Mouse (Mus musculus) intestine, embryonic 16.5 days (tissue): ENCODE data around the gene Zdhhc19. TPM values are rescaled to one million over a fixed set of nuclear protein-coding genes. Genes with fewer than 3 reads are reported as not detected.
A peak's percentile ranks its signal among the peaks of the same experiment; 100 is the strongest.

Experiments
- ATAC-seq: fragments of 200-750 bp; cut with Nextera tagmentation; 2 replicates; pipeline ENCODE4 v1.8.0; 2017; ENCODE audit warnings: moderate TSS enrichment, moderate library complexity
- H3K27ac ChIP-seq: fragments of 300-500 bp; sonication (generic); 2 replicates; pipeline ENCODE4 v1.5.1; 2014; ENCODE audit warnings: mild to moderate bottlenecking, low read length
- H3K27me3 ChIP-seq: fragments of 300-500 bp; sonication (generic); replicated peaks from 2 replicates; pipeline ENCODE4 v1.6.1; 2014; ENCODE audit warnings: low read length, control low read depth, mixed read lengths; ENCODE audit not compliant: control insufficient read depth, insufficient read depth
- H3K36me3 ChIP-seq: fragments of 300-500 bp; sonication (generic); 2 replicates; pipeline ENCODE4 v1.6.1; 2014; ENCODE audit warnings: low read length, control low read depth; ENCODE audit not compliant: control insufficient read depth, insufficient read depth
- H3K4me1 ChIP-seq: fragments of 300-500 bp; sonication (generic); 2 replicates; pipeline ENCODE4 v1.6.1; 2014; ENCODE audit warnings: low read length, control low read depth, mixed read lengths; ENCODE audit not compliant: control insufficient read depth, insufficient read depth
- H3K4me2 ChIP-seq: fragments of 300-500 bp; sonication (generic); 2 replicates; pipeline ENCODE4 v1.6.1; 2014; ENCODE audit warnings: low read depth, low read length, control low read depth
- H3K4me3 ChIP-seq: fragments of 300-500 bp; sonication (generic); 2 replicates; pipeline ENCODE4 v1.5.1; 2014; ENCODE audit warnings: mild to moderate bottlenecking, low read length
- H3K9ac ChIP-seq: fragments of 300-500 bp; sonication (generic); 2 replicates; pipeline ENCODE4 v1.6.1; 2014; ENCODE audit warnings: low read depth, low read length
- H3K9me3 ChIP-seq: fragments of 300-500 bp; sonication (generic); 2 replicates; pipeline ENCODE4 v1.6.1; 2016; ENCODE audit warnings: low read length, control low read depth; ENCODE audit not compliant: control insufficient read depth
- WGBS: fragments of 180-500 bp; shearing (Covaris S2); extraction: QIAGEN DNeasy Blood & Tissue Kit; methylation state at CpG from one replicate; pipeline ENCODE4 v1.1.7; 2014; 5-methylcytosine and 5-hydroxymethylcytosine counted together
- polyA plus RNA-seq: library from polyadenylated mRNA; unstranded; fragments of >200 nt; fragmentation: Nextera tagmentation; extraction: Ambion mirVana; gene quantifications from 2 replicates; pipeline ENCODE4 v1.2.1, GENCODE M21; 2015

Zdhhc19 gene
- polyA plus RNA-seq, 1 experiment from 2014 or later: 2.1 TPM

DNA sequence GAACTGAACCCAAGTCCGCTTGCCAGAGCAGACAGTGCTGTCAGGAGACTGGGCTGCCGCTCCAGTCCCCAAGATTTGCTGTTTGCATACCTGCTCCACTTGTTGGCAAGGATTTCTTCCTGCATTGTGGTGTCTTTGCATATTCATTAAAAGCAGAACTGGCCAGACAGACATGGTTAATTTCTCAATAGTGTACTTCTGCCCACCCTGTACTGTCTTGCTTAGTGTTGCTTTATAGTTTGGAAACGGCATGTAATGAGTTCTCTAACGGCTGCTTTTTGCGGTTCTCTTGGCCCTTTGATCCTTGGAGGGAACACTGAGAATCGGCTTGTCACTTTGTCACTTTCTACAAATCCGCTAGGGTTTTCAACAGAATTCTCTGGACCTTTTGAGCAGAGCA, 5.4 kb downstream of the Zdhhc19 start:
- peaks cover 12% of the 10 kb centered on the region for H3K4me1 ChIP-seq
- H3K4me2 ChIP-seq: no peak overlapping the region
- no peak for ATAC-seq
- no peak overlapping the region for H3K27ac ChIP-seq
- no peak overlapping the region for H3K4me3 ChIP-seq
- 76% methylated on average over 7 of the region's 7 CpGs for WGBS
- H3K27me3 ChIP-seq: no peaks in the 10 kb centered on the region
- no peaks in the 10 kb centered on the region for H3K36me3 ChIP-seq
- H3K9ac ChIP-seq: no peak overlapping the region
- H3K9me3 ChIP-seq: no peaks in the 10 kb centered on the region

DNA sequence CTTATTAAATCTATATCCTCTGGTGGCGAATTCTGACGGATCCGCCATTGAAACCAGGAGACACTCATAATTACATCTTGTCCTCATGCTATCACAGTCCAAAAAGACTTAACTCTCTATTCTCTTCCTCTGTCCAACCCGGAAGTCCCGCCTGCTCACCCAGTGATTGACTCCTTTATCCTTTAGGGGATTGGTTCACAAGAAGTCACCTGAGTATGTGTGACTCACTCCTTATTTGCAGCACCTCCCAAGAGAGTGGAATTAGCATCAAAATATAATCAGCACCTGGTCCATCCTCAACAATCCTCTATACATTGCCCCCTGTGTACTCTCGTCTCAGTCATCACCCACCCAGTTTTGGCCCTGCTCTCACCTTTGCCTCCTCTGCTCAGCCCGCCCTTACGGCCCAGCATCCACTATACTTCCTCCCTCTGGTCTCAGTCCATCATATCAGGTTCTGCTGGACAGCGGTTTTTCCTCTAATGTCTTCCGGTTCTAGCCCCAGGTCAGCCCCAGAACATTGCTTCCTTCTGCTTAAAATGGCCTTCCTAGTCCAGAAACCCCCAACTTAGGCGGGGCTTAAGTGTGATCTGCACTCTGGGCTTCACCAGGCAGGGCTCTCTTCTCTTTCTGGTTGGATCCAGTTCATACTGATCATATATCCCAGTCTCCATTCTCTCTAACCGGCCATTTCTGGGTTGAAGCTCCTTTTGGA, 6.7 kb downstream of the Zdhhc19 start:
- Histone ChIP-seq H3K36me3 (no peaks in the 10 kb centered on the region), H3K9me3 (no peaks in the 10 kb centered on the region), H3K4me2 (no peak overlapping the region), H3K4me3 (no peak overlapping the region), H3K27ac (no peak overlapping the region), H3K4me1 (peaks cover 15% of the 10 kb centered on the region), H3K9ac (no peak overlapping the region), H3K27me3 (no peaks in the 10 kb centered on the region)
- no peak for ATAC-seq
- WGBS: 85% methylated on average over 12 of the region's 12 CpGs

DNA sequence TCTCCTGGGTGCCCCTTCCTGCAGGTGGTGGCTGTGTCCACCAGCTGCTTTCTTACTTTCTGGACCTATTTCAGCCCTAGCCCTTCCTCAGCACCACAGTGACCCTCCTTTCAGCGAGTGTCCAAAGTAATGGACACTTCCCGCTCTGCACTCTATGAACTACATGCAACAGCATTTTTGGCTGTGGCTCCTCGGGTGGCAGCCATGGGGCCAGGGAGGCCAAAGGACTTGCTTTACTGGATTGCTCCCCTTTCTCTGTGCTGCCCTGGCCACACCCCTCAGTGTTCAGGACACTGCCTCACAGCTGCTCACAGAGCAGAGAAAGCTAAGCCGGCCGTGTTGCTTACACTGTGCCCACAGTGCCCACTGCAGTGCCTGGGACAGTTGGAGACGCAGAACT, 7.6 kb downstream of the Zdhhc19 start:
- Histone ChIP-seq H3K4me3 (no peak overlapping the region), H3K9ac (no peak overlapping the region), H3K4me1 (peaks cover 23% of the 10 kb centered on the region), H3K36me3 (no peaks in the 10 kb centered on the region), H3K27me3 (no peaks in the 10 kb centered on the region), H3K27ac (0 out of 2 replicates have a peak overlapping the region, but pooled peaks have one; percentile 20), H3K9me3 (no peaks in the 10 kb centered on the region), H3K4me2 (no peak overlapping the region)
- 54% methylated on average over 6 of the region's 6 CpGs for WGBS
- peak; percentile 36; the same call in 1 of the 2 replicates for ATAC-seq

DNA sequence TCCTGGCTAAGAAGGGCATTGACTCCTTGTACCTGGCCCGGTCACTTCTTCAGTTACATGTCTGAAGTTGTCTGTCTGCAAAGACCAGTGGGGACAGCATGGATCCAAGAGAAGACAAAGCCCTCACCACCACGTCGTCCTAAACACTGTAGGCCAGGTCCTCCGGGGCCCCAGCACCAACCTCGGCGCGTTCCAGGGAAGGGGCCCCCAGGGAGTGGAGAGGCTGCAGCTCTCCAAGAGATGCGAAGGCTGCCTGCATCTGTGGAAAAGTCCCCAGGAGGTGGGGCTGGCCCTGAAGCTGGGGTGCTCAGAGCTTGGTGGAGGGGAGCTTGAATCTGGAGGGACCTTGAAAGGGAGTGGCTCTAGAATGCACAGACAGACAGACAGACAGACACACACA, 10.2 kb downstream of the Zdhhc19 start:
- Histone ChIP-seq H3K4me2 (no peak overlapping the region), H3K4me1 (peaks cover 38% of the 10 kb centered on the region), H3K9ac (no peak overlapping the region), H3K9me3 (no peaks in the 10 kb centered on the region), H3K4me3 (no peak overlapping the region), H3K36me3 (no peaks in the 10 kb centered on the region), H3K27me3 (no peaks in the 10 kb centered on the region), H3K27ac (no peak overlapping the region)
- 72% methylated on average over 8 of the region's 8 CpGs for WGBS
- no peak for ATAC-seq

DNA sequence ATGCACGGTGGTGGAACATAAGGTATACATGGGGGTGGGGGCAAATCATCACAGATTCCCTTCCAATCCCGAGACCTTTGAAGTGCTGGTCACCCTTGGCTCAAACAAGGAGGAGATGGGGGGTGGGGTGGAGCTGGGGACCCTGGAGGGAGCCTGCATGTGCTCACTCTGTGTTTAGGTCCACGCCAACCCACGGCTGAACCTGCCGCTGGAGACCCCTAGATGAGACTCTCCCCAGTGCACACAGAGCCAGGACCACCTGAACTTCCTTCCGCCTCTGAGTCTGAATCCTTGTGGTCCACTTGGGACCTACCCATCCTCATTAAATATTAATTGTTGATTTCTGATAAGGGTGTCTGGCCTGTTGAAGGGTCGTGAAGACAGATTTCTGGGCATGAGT, 10.8 kb downstream of the Zdhhc19 start:
- H3K4me2 ChIP-seq: no peak overlapping the region
- peaks cover 39% of the 10 kb centered on the region for H3K4me1 ChIP-seq
- no peak overlapping the region for H3K4me3 ChIP-seq
- 71% methylated on average over 7 of the region's 7 CpGs for WGBS
- H3K27ac ChIP-seq: no peak overlapping the region
- H3K27me3 ChIP-seq: no peaks in the 10 kb centered on the region
- no peak for ATAC-seq
- H3K36me3 ChIP-seq: no peaks in the 10 kb centered on the region
- H3K9me3 ChIP-seq: no peaks in the 10 kb centered on the region
- H3K9ac ChIP-seq: no peak overlapping the region

DNA sequence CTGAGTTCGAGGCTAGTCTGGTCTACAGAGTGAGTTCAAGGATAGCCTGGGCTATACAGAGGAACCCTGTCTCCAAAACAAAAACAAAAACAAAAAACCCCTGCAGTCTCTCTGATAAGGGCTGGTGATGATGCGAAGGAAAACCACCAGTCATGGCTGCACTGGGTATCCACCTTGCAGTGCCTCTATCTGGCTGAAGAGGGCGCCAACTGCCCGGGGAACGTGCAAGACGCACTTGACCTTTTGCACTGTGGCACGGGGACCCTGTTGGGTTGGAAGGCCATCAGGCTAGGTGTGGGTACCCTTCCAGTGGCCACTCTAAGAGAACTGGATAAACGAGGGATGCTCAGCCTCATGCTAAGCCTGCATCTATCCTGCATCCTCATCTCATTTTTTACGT, 11.3 kb downstream of the Zdhhc19 start:
- no peaks in the 10 kb centered on the region for H3K9me3 ChIP-seq
- WGBS: 22% methylated on average over 9 of the region's 9 CpGs
- H3K27me3 ChIP-seq: no peaks in the 10 kb centered on the region
- H3K36me3 ChIP-seq: no peaks in the 10 kb centered on the region
- no peak overlapping the region for H3K4me2 ChIP-seq
- no peak overlapping the region for H3K27ac ChIP-seq
- H3K9ac ChIP-seq: no peak overlapping the region
- H3K4me3 ChIP-seq: no peak overlapping the region
- no peak for ATAC-seq
- peaks cover 39% of the 10 kb centered on the region for H3K4me1 ChIP-seq

DNA sequence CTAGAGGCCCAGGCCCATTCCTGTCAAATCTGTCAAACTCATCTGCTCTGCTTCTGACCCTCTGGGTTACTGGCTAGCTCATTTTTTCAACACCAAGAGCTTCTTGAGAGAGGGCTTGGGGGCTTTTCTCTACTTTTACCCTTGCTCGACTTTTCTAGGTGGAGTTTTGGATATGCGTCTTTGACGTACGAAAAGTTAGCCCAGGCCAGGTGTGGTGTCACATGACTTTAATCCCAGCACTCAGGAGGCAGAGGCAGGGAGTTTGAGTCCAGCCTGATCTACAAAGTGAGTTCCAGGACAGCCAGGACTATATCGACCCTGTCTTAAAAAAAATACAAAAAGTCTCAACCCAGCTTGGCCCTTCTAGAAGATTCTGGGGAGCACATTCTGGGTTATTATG, 12.0 kb downstream of the Zdhhc19 start:
- 76% methylated on average over 5 of the region's 5 CpGs for WGBS
- Histone ChIP-seq H3K4me3 (no peak overlapping the region), H3K9me3 (no peaks in the 10 kb centered on the region), H3K27me3 (no peaks in the 10 kb centered on the region), H3K4me1 (peaks cover 39% of the 10 kb centered on the region), H3K27ac (peak overlapping the region; percentile 90; the same call in 1 of the 2 replicates), H3K36me3 (no peaks in the 10 kb centered on the region), H3K9ac (no peak overlapping the region), H3K4me2 (no peak overlapping the region; the same call in 1 of the 2 replicates)
- ATAC-seq: no peak

DNA sequence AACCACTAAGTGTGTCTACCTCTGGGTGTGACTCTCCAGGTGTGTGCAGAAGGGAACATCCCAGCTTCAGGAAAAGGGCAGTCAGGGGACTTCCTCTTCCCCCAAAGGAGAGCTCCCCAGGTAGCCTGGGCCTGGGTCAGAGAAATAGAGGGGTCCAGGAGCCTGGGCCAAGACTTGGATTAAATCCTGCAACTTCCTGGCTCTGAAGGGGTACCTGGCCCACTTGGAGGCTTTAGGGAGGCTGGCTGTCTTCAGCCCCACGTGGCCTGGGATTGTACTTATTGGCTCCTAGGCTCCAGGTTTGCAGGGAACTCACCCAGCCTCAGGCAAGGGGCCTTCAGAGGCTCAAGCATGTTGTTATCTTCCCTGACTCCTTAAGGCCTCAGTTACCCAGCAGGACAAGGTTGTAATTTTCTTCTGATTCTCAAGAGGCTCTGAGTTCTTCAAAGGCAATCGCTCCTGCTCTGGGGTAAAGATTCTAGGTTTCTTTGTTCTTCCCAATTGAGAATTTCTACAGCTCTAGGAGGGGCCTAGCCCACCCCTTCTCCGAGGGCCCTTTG, 12.5 kb downstream of the Zdhhc19 start:
- no peaks in the 10 kb centered on the region for H3K9me3 ChIP-seq
- 36% methylated on average over 3 of the region's 3 CpGs for WGBS
- H3K36me3 ChIP-seq: no peaks in the 10 kb centered on the region
- H3K27ac ChIP-seq: peak overlapping the region; percentile 90
- no peaks in the 10 kb centered on the region for H3K27me3 ChIP-seq
- peak overlapping the region; percentile 28 for H3K4me2 ChIP-seq
- H3K9ac ChIP-seq: peak overlapping the region; percentile 30; the same call in 1 of the 2 replicates
- H3K4me3 ChIP-seq: no peak overlapping the region
- ATAC-seq: peak; percentile 27
- H3K4me1 ChIP-seq: peaks cover 37% of the 10 kb centered on the region

DNA sequence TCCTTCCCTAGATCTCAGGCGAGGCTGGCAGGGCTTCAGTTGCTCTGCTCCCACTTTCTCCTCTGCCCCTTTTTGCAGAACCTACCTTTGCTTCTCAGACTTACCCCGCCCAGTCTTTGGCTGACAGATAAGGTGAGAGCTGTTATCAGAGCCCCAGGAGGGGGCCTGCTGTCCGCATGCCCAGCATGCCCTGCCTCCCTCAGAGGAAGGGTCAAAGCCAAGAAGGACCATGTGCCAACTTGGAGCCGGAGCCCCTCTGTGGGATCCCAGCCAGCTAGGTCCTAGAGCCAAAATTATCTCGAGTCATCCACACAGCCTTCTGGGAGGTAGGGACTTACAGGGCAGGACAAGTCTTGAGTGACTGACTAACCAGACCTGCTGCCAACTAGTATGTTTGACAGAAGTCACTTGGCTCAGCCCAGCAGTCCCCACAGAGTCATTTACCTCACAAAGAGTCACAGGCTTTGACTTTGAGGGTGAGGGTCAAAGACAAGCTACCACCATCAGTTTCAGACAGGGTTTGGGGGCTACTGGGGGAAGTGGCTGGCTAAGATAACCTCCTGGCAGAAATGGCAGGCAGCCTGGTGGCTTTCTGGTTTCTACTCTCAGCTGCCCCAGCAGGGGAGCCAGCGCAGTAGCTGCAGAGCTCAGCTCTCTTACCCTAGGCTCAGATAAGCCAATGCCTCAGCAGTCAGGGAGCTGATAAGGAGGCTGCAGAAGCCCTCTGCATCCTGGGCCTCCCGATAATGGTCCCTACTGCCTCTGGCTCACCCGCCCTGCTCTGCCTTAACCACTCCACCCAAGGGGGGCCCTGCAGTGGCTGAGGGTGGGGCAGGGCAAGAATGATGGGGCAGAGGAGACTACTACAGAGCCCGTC, 13.2 kb downstream of the Zdhhc19 start:
- ATAC-seq: peak; percentile 95
- 39% methylated on average over 9 of the region's 9 CpGs for WGBS
- Histone ChIP-seq H3K27me3 (no peaks in the 10 kb centered on the region), H3K36me3 (no peaks in the 10 kb centered on the region), H3K9ac (peak overlapping the region; percentile 30; the same call in 1 of the 2 replicates), H3K4me2 (peak overlapping the region; percentile 17), H3K4me3 (no peak overlapping the region), H3K27ac (peak overlapping the region; percentile 90), H3K9me3 (no peaks in the 10 kb centered on the region), H3K4me1 (peaks cover 33% of the 10 kb centered on the region)
